Mouse (Mus musculus) myocyte (in vitro differentiated cells): ENCODE data around the gene Hikeshi.

Experiments
- MYOD1 ChIP-seq, 3 experiments: IDR thresholded peaks; one replicate each; pipeline ENCODE4 v1.6.1; 2011; ENCODE audit warnings: control low read depth in 2 of 3, low read depth in 2 of 3, mild to moderate bottlenecking in 2 of 3, moderate library complexity in 1 of 3; ENCODE audit not compliant: insufficient read length in 2 of 3, control insufficient read depth in 1 of 3
- MYOG ChIP-seq, 3 experiments: IDR thresholded peaks; one replicate each; pipeline ENCODE4 v1.6.1; 2011; ENCODE audit warnings: control low read depth in 2 of 3, low read depth in 2 of 3, mild to moderate bottlenecking in 2 of 3; ENCODE audit not compliant: insufficient read length in 2 of 3, control insufficient read depth in 1 of 3, insufficient read depth in 1 of 3
- POLR2A ChIP-seq: IDR thresholded peaks from one replicate; pipeline ENCODE4 v1.6.1; 2011; ENCODE audit warnings: low read depth, mild to moderate bottlenecking, control low read depth, moderate library complexity; ENCODE audit not compliant: insufficient read length
- POLR2AphosphoS2 ChIP-seq: IDR thresholded peaks from one replicate; pipeline ENCODE4 v1.6.1; 2011; ENCODE audit warnings: low read depth, control low read depth; ENCODE audit not compliant: insufficient read length
- TCF12 ChIP-seq: IDR thresholded peaks from one replicate; pipeline ENCODE4 v1.6.1; 2011; ENCODE audit warnings: mild to moderate bottlenecking, control low read depth; ENCODE audit not compliant: poor library complexity, insufficient read depth, severe bottlenecking
- USF1 ChIP-seq: IDR thresholded peaks from one replicate; pipeline ENCODE4 v1.6.1; 2011; ENCODE audit warnings: low read depth, mild to moderate bottlenecking, control low read depth, moderate library complexity

DNA sequence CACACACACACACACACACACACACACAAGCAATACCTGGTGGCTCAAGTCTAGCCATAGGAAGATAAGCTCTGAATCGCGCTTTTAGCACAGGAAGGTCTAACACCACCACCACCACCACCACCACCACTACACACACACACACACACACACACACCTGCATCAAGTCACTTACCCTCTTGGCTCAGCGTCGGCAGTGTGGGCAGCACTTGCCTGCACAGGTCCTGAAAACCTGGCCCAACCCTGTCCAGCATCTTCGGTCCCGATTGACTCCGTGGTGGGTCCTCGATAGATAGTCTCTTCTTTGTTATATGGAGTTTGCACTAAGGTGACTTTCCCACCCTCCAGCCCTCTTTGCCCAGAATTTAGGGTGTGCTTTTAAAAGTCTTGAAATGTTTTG, 38.0 kb downstream of the Hikeshi start:
- TF ChIP-seq POLR2A (no peak), MYOG (IDR thresholded peaks at IDR 0.05; ENCODE audit: control insufficient read depth in 1 of 3, insufficient read depth in 1 of 3, insufficient read length in 2 of 3, low read depth in 2 of 3) (no peak), POLR2AphosphoS2 (no peak), USF1 (no peak), TCF12 (no peak), MYOD1 (IDR thresholded peaks at IDR 0.05; ENCODE audit: control insufficient read depth in 1 of 3, insufficient read length in 2 of 3, low read depth in 2 of 3) (no peak)
